Comparison of ENCODE assay signal across 10 mouse cellular contexts in genomic region chr17:8812228-8812865, GRCm38 (mm10).
DNase-seq lines count a peak whose midpoint lies in the region; ATAC-seq and TF ChIP-seq lines count a peak whose summit lies in the region.
"Had no signal": no experiment of that assay in that cellular context is flagged by ENCODE, and none has a peak within 500 bp of the region (broad histone marks: within the 10 kb centered on the region; RNA-seq: fewer than 3 reads in every experiment).

No protein-coding gene starts in this region.

- H3K36me3 ChIP-seq in heart, adult 2 months (ENCODE audit: control insufficient read depth, insufficient read depth, low read length), result no peaks in the 10 kb centered on the region
- H3K36me3 ChIP-seq in midbrain, embryonic 14.5 days (ENCODE audit: control insufficient read depth, insufficient read depth, low read length), result 0 out of 2 replicates have a peak, but pooled peaks cover 3% of the 10 kb centered on the region
- H3K36me3 ChIP-seq in midbrain, embryonic 16.5 days (ENCODE audit: control insufficient read depth, insufficient read depth, low read length), result 0 out of 2 replicates have a peak, but pooled peaks cover 2% of the 10 kb centered on the region
- H3K36me3 ChIP-seq: embryonic facial prominence, embryonic 15.5 days; limb, embryonic 12.5 days had no signal

- TF ChIP-seq POLR2A in heart, adult 2 months (IDR thresholded peaks at IDR 0.05; ENCODE audit: insufficient read depth, low read depth, low read length), result no peak

- H3K4me3 ChIP-seq in heart, adult 2 months, result no peak overlapping the region
- H3K4me3 ChIP-seq in midbrain, embryonic 14.5 days (replicated peaks; ENCODE audit: low read depth, low read length), result no peak overlapping the region
- no peak overlapping the region for H3K4me3 ChIP-seq in midbrain, embryonic 16.5 days (ENCODE audit: low read depth, low read length)
- H3K4me3 ChIP-seq: embryonic facial prominence, embryonic 15.5 days; limb, embryonic 12.5 days; myocyte had no signal

- no peak for ATAC-seq in midbrain, embryonic 14.5 days (ENCODE audit: low FRiP score, low TSS enrichment)
- ATAC-seq in midbrain, embryonic 16.5 days, result no peak

- no peak overlapping the region for H3K9ac ChIP-seq in heart, adult 2 months (ENCODE audit: low read depth, low read length)
- no peak overlapping the region for H3K9ac ChIP-seq in midbrain, embryonic 14.5 days (replicated peaks; ENCODE audit: low read length)
- H3K9ac ChIP-seq in midbrain, embryonic 16.5 days (ENCODE audit: low read depth, low read length), result no peak overlapping the region
- H3K9ac ChIP-seq: embryonic facial prominence, embryonic 15.5 days; limb, embryonic 12.5 days had no signal

- intact Hi-C loops in heart, adult 2 months (cut with DNase I), result no loop called here

- H3K4me1 ChIP-seq in heart, adult 2 months (ENCODE audit: control insufficient read depth, insufficient read depth, low read length), result peaks cover 12% of the 10 kb centered on the region
- H3K4me1 ChIP-seq in midbrain, embryonic 14.5 days (ENCODE audit: control insufficient read depth, insufficient read depth, low read length), result 0 out of 2 replicates have a peak, but pooled peaks cover 7% of the 10 kb centered on the region
- H3K4me1 ChIP-seq in midbrain, embryonic 16.5 days (ENCODE audit: control insufficient read depth, insufficient read depth, low read length), result peaks cover 5% of the 10 kb centered on the region
- H3K4me1 ChIP-seq: limb, embryonic 12.5 days had no signal

- H3K27me3 ChIP-seq in heart, adult 2 months (ENCODE audit: control insufficient read depth, insufficient read depth, low read length), result no peaks in the 10 kb centered on the region
- H3K27me3 ChIP-seq in midbrain, embryonic 14.5 days (ENCODE audit: control insufficient read depth, insufficient read depth, low read length), result no peaks in the 10 kb centered on the region
- H3K27me3 ChIP-seq in midbrain, embryonic 16.5 days (ENCODE audit: control insufficient read depth, insufficient read depth, low read depth, low read length), result no peaks in the 10 kb centered on the region
- H3K27me3 ChIP-seq: embryonic facial prominence, embryonic 15.5 days had no signal

- H3K79me2 ChIP-seq in heart, adult 2 months (replicated peaks; ENCODE audit: control insufficient read depth, insufficient read depth, low read length), result no peaks in the 10 kb centered on the region

- H3K4me2 ChIP-seq in midbrain, embryonic 14.5 days (ENCODE audit: low read length), result no peak overlapping the region
- no peak overlapping the region for H3K4me2 ChIP-seq in midbrain, embryonic 16.5 days (ENCODE audit: low read length)
- H3K4me2 ChIP-seq: embryonic facial prominence, embryonic 15.5 days; limb, embryonic 12.5 days had no signal

- DNase-seq in heart, adult 2 months, result peak in 1 of 2 experiments; percentile 19
- no peak for DNase-seq in heart, adult 8-10 months (ENCODE audit: low spot score)
- DNase-seq in midbrain, embryonic 14.5 days, result peak; percentile 56
- peak; percentile 32 for DNase-seq in embryo, embryonic 10 days (ENCODE audit: low spot score)
- DNase-seq in retina, postnatal 1 day, result peak; percentile 49
- DNase-seq in layer of hippocampus, postnatal 10 days (ENCODE audit: low spot score in 2 of 2), result no peak

- TF ChIP-seq CTCF in heart, adult 2 months (IDR thresholded peaks at IDR 0.05), result peak; percentile 21

- H3K9me3 ChIP-seq in midbrain, embryonic 14.5 days (ENCODE audit: control insufficient read depth, low read length), result no peaks in the 10 kb centered on the region
- H3K9me3 ChIP-seq in midbrain, embryonic 16.5 days (replicated peaks; ENCODE audit: control insufficient read depth, low read length, poor library complexity, severe bottlenecking), result no peaks in the 10 kb centered on the region
- H3K9me3 ChIP-seq: embryonic facial prominence, embryonic 15.5 days; limb, embryonic 12.5 days had no signal

- no peak for TF ChIP-seq EP300 in heart, adult 2 months (IDR thresholded peaks at IDR 0.05; ENCODE audit: insufficient read depth, low read depth, low read length)

- no peak overlapping the region for H3K27ac ChIP-seq in heart, adult 2 months
- H3K27ac ChIP-seq in midbrain, embryonic 14.5 days (replicated peaks; ENCODE audit: low read depth, low read length), result no peak overlapping the region
- no peak overlapping the region for H3K27ac ChIP-seq in midbrain, embryonic 16.5 days (ENCODE audit: low read length)
- H3K27ac ChIP-seq: embryonic facial prominence, embryonic 15.5 days; limb, embryonic 12.5 days had no signal

- 26% methylated on average over 12 of the region's 12 CpGs for WGBS in heart, adult 2 months
- 58% methylated on average over 12 of the region's 12 CpGs for WGBS in midbrain, embryonic 14.5 days
- WGBS in midbrain, embryonic 16.5 days, result 44% methylated on average over 12 of the region's 12 CpGs

Comparison
In these comparisons a context has a peak if more than half of its experiments do, and no peak if none do; other contexts are left out.
1. DNase-seq: peak in midbrain, embryonic 14.5 days (single experiment), embryo, embryonic 10 days (single experiment) and retina, postnatal 1 day (single experiment); none in heart, adult 8-10 months (single experiment) and layer of hippocampus, postnatal 10 days (0 of 2).